Mouse (Mus musculus): ENCODE results near the gene Rhox10. TPM values are rescaled to one million over a fixed set of nuclear protein-coding genes. Genes with fewer than 3 reads are reported as not detected.
"Not testable (repeated sequence)": the region's sequence is repeated elsewhere in the genome, so short reads cannot be mapped to it uniquely, and the experiment has no call there.

The Rhox10 gene
- polyA plus RNA-seq (2012; fragmentation: generic; extraction: Trizol): not detected
- long read RNA-seq, experiment 1: 0 reads
- long read RNA-seq, experiment 2: 0 reads

DNA sequence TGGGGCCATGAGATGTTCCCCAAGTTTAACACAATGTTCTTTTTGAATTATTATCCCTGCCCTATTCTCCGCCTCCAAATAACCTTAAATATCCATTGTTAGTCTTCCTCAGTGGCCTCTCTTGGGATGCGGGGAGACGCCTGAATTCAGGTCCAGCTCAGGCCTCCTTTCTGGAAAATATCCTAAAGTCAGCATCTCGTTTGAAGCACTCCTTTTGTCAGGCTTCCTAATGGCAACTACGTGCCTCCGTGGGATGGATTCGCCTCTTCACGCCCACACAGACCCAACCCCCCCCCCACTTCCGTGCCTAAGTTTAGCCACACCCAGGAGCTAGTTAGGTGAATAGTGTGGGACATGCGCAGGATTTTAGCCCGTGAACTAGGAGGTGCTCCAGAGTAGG, at the start of gene Rhox10:
Rhox10 (plus strand) TSS at position 301 of the 400 bp plus-strand sequence.
- TF ChIP-seq MAX (IDR thresholded peaks at IDR 0.05) (no peak), MYOD1 (IDR thresholded peaks at IDR 0.05; ENCODE audit: control insufficient read depth, insufficient read length, low read depth) (no peak), CTCF (IDR thresholded peaks at IDR 0.05; ENCODE audit: control insufficient read depth, insufficient read depth, insufficient read length) (no peak), MYOG (IDR thresholded peaks at IDR 0.05; ENCODE audit: control insufficient read depth, extremely low read depth, insufficient read length) (no peak)
- no peaks in the 10 kb centered on the region for H3K27me3 ChIP-seq (ENCODE audit: control insufficient read depth, insufficient read depth, insufficient read length)

DNA sequence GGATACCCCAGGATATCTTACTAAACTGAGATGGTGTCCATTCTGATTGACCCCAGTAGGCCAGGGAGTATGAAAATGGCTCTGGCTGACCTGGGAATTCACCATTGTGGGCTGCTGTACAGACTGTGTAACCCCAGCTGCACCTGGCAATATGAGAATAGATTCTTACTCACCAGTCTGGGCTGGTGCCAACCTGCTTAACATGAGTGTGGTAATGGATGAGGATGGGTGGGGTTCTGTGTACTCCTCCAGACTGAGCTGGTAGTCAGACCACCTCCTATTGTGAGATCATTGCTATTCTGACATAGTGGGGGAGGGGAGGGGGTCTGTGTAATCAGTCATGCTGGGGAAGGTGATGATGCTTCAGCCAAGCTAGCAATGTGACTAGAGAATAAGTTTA, 47.7 kb upstream of the Rhox10 start, which contains the start of gene Btg1-ps1:
Btg1-ps1 (minus strand) TSS at position 219 of the 400 bp plus-strand sequence.
- not testable (repeated sequence) for H3K36me3 ChIP-seq (ENCODE audit: control insufficient read depth, insufficient read depth); H3K27me3 ChIP-seq (ENCODE audit: control insufficient read depth, insufficient read depth, insufficient read length); H3ac ChIP-seq (ENCODE audit: control insufficient read depth, insufficient read length, low read depth); H3K79me2 ChIP-seq (ENCODE audit: control insufficient read depth, insufficient read depth); H3K79me3 ChIP-seq (ENCODE audit: low read depth); H3K4me3 ChIP-seq (ENCODE audit: insufficient read depth, poor library complexity, severe bottlenecking)

More for the DNA sequence above, at the start of gene Rhox10:
- H3ac ChIP-seq (ENCODE audit: control insufficient read depth, insufficient read length, low read depth): no peak within 1 kb of the TSS
- H3K4me3 ChIP-seq (ENCODE audit: insufficient read depth, poor library complexity, severe bottlenecking): no peak within 1 kb of the TSS
- no peaks in the 10 kb centered on the region for H3K36me3 ChIP-seq (ENCODE audit: control insufficient read depth, insufficient read depth)
- H3K79me3 ChIP-seq (ENCODE audit: low read depth): no peaks in the 10 kb centered on the region
- H3K79me2 ChIP-seq (ENCODE audit: control insufficient read depth, insufficient read depth): no peaks in the 10 kb centered on the region

DNA sequence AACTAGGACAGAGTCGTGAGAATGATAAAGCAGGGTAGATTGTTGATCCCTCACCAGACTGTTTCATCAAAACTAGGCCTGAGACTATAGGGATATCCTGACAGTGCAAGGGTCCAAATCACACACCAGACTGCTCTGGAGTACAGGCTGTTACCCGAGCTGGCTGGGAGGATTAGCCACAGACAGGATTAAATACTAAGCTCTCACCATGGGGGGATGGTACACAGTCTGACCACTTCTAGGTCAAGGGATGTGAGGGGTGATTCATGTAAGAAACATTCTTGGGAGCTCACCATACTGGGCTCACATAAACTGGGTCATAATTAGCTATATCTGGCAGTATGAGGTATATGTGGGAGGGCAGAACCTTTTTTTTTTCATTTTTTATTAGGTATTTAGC, 32.4 kb upstream of the Rhox10 start:
- TF ChIP-seq USF1 (IDR thresholded peaks at IDR 0.05; ENCODE audit: low read depth) (no peak), FOSL1 (IDR thresholded peaks at IDR 0.05; ENCODE audit: insufficient read depth, low read length, poor library complexity, severe bottlenecking) (no peak), MAX (IDR thresholded peaks at IDR 0.05) (no peak), MYOG (IDR thresholded peaks at IDR 0.05; ENCODE audit: control insufficient read depth, extremely low read depth, insufficient read length) (no peak), MYOD1 (IDR thresholded peaks at IDR 0.05; ENCODE audit: control insufficient read depth, insufficient read length, low read depth) (no peak), CTCF (IDR thresholded peaks at IDR 0.05; ENCODE audit: control insufficient read depth, insufficient read depth, insufficient read length) (no peak), CEBPB (IDR thresholded peaks at IDR 0.05; ENCODE audit: low read depth) (no peak)
- Histone ChIP-seq H3K79me2 (ENCODE audit: control insufficient read depth, insufficient read depth) (no peaks in the 10 kb centered on the region), H3ac (ENCODE audit: control insufficient read depth, insufficient read length, low read depth) (no peak overlapping the region), H3K79me3 (ENCODE audit: low read depth) (no peaks in the 10 kb centered on the region), H3K36me3 (ENCODE audit: control insufficient read depth, insufficient read depth) (no peaks in the 10 kb centered on the region), H3K4me3 (ENCODE audit: insufficient read depth, poor library complexity, severe bottlenecking) (no peak overlapping the region), H3K27me3 (ENCODE audit: control insufficient read depth, insufficient read depth, insufficient read length) (no peaks in the 10 kb centered on the region)

DNA sequence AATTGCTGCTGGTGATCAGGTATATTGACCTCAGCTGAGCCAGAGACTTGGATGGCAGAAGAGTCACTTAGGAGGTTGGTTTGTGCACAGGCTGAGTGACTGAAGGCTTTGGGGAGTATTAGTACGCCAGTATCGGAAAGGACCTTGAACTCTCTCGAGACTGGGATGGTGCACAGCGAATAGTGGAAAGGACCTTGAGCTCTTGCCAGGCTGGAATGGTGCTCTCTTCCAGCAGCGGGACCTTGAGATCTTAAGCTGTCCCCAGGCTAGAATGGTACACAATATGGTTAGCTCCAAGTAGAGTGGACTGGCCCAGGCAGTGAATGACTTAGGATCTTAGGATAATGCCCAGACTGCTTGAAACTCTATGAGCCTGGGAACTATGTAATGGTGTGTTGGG, 26.6 kb upstream of the Rhox10 start:
- H3K79me2 ChIP-seq (ENCODE audit: control insufficient read depth, insufficient read depth): no peaks in the 10 kb centered on the region
- no peaks in the 10 kb centered on the region for H3K79me3 ChIP-seq (ENCODE audit: low read depth)
- H3K27me3 ChIP-seq (ENCODE audit: control insufficient read depth, insufficient read depth, insufficient read length): no peaks in the 10 kb centered on the region
- H3K36me3 ChIP-seq (ENCODE audit: control insufficient read depth, insufficient read depth): no peaks in the 10 kb centered on the region
- no peak overlapping the region for H3ac ChIP-seq (ENCODE audit: control insufficient read depth, insufficient read length, low read depth)
- H3K4me3 ChIP-seq (ENCODE audit: insufficient read depth, poor library complexity, severe bottlenecking): no peak overlapping the region
- TF ChIP-seq CTCF (IDR thresholded peaks at IDR 0.05; ENCODE audit: control insufficient read depth, insufficient read depth, insufficient read length) (no peak), MYOG (IDR thresholded peaks at IDR 0.05; ENCODE audit: control insufficient read depth, extremely low read depth, insufficient read length) (no peak)

DNA sequence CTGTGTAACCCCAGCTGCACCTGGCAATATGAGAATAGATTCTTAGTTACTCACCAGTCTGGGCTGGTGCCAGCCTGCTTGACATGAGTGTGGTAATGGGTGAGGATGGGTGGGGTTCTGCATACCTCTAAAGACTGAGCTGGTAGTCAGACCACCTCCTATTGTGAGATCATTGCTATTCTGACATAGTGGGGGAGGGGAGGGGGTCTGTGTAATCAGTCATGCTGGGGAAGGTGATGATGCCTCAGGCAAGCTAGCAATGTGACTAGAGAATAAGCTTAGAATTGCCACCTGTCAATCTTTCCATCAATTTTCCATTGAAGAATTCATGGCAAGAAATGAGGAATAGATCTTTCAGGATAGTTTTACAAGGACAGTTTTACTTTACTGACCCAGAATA, 23.3 kb upstream of the Rhox10 start, which contains the start of gene Btg1-ps2:
Btg1-ps2 (minus strand) TSS at position 101 of the 400 bp plus-strand sequence.
- not testable (repeated sequence) for H3K79me3 ChIP-seq (ENCODE audit: low read depth); H3K27me3 ChIP-seq (ENCODE audit: control insufficient read depth, insufficient read depth, insufficient read length); H3K36me3 ChIP-seq (ENCODE audit: control insufficient read depth, insufficient read depth); H3K79me2 ChIP-seq (ENCODE audit: control insufficient read depth, insufficient read depth); H3K4me3 ChIP-seq (ENCODE audit: insufficient read depth, poor library complexity, severe bottlenecking); H3ac ChIP-seq (ENCODE audit: control insufficient read depth, insufficient read length, low read depth)

DNA sequence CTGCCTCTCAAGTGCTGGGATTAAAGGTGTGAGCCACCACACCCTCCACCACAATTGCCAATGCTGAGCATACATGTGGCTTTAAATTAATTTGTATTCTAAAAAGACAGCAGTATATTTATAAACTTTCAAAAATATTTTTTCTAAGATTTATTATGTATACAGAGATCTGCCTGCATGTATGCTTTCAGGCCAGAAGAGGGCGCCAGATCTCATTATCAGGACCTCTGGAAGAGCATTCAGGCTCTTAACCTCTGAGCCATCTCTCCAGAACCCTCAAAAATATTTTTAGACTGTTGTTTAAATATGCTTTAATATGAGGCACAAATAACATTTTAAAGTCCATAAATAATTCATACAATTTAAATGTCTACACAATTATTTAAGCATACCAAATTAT, 4.7 kb upstream of the Rhox10 start:
- H3ac ChIP-seq (ENCODE audit: control insufficient read depth, insufficient read length, low read depth): no peak overlapping the region
- no peaks in the 10 kb centered on the region for H3K27me3 ChIP-seq (ENCODE audit: control insufficient read depth, insufficient read depth, insufficient read length)
- no peak overlapping the region for H3K4me3 ChIP-seq (ENCODE audit: insufficient read depth, poor library complexity, severe bottlenecking)
- H3K36me3 ChIP-seq (ENCODE audit: control insufficient read depth, insufficient read depth): no peaks in the 10 kb centered on the region
- no peaks in the 10 kb centered on the region for H3K79me3 ChIP-seq (ENCODE audit: low read depth)
- TF ChIP-seq FOSL1 (IDR thresholded peaks at IDR 0.05; ENCODE audit: insufficient read depth, low read length, poor library complexity, severe bottlenecking) (no peak), CEBPB (IDR thresholded peaks at IDR 0.05; ENCODE audit: low read depth) (no peak), MYOD1 (IDR thresholded peaks at IDR 0.05; ENCODE audit: control insufficient read depth, insufficient read length, low read depth) (no peak), MAX (IDR thresholded peaks at IDR 0.05) (no peak)
- no peaks in the 10 kb centered on the region for H3K79me2 ChIP-seq (ENCODE audit: control insufficient read depth, insufficient read depth)

DNA sequence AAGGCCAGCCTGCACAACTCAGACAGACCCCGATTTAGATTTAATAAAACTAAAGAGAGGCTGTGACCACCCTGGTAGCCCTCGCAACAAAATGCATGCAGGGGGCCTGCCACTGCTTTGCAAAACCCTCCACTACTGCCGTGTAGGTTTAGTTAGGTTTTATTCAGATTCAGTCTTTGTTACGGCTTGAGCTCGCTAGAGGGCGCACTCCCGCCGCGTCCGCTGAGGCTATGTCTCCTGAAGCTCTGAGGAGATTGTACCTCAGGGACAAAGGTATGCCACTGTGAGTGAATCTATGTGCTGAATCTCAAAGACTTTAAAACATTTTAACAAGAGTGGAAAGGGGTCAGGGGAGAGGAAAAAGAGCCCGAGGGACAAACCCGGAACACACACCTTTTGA, 18.0 kb downstream of the Rhox10 start:
- Histone ChIP-seq H3K79me2 (ENCODE audit: control insufficient read depth, insufficient read depth) (no peaks in the 10 kb centered on the region), H3K27me3 (ENCODE audit: control insufficient read depth, insufficient read depth, insufficient read length) (no peaks in the 10 kb centered on the region), H3K4me3 (ENCODE audit: insufficient read depth, poor library complexity, severe bottlenecking) (no peak overlapping the region), H3ac (ENCODE audit: control insufficient read depth, insufficient read length, low read depth) (no peak overlapping the region), H3K79me3 (ENCODE audit: low read depth) (no peaks in the 10 kb centered on the region), H3K36me3 (ENCODE audit: control insufficient read depth, insufficient read depth) (no peaks in the 10 kb centered on the region)
- TF ChIP-seq CTCF (IDR thresholded peaks at IDR 0.05; ENCODE audit: control insufficient read depth, insufficient read depth, insufficient read length) (peak; percentile 2), USF1 (IDR thresholded peaks at IDR 0.05; ENCODE audit: low read depth) (no peak)
